Mouse (Mus musculus): Measurements from ENCODE around the gene Selenos. TPM values are rescaled to one million over a fixed set of nuclear protein-coding genes. Genes with fewer than 3 reads are reported as not detected.

Gene Selenos
- polyA plus RNA-seq, 1 experiment from 2014 or later = 145 TPM

DNA sequence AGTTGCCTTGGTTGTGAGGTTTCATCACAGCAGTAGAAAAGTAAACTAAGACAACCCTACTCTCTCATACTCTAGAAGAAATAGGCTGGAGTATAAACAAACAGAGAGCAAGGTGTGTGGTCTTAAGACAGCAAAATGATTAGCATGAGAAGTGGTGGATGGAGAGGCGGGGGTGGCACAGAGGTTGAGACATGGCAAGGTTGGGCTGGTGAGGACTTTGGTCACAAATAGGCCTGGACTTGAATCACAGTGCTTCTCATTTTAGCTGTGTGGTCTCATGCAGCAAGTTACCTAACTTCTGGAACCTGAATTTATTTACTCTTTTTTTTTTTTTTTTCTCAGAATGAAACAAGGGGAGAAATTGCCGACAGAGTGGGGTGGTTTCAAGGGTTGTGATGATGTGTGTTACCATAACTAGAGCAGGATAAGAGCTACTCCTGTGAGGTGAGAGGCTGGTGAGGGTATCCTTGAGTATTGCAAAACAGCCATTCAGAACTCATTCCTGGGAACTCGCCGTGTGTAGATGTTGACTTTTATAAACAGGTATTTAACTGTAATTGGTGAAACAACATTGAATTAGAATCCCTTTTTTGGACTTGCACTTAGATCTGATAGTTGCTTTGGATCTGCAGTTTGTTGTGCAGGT, 52.5 kb downstream of the Selenos start:
- H3K4me2 ChIP-seq (ENCODE audit: low read length) = no peak overlapping the region
- no peaks in the 10 kb centered on the region for H3K9me3 ChIP-seq (replicated peaks; ENCODE audit: low read length)
- no peak for TF ChIP-seq CTCF (IDR thresholded peaks at IDR 0.05; ENCODE audit: low read depth)
- 0 out of 2 replicates have a peak, but pooled peaks cover 3% of the 10 kb centered on the region for H3K4me1 ChIP-seq (replicated peaks; ENCODE audit: insufficient read depth, low read length)
- DNase-seq (ENCODE audit: low spot score) (no peak), ATAC-seq (replicated peaks; ENCODE audit: low FRiP score, low read depth) (no peak)
- WGBS = 90% methylated on average over 4 of the region's 4 CpGs
- H3K27ac ChIP-seq = no peak overlapping the region
- no peak overlapping the region for H3K4me3 ChIP-seq (replicated peaks; ENCODE audit: low read depth, low read length)
- H3K9ac ChIP-seq (ENCODE audit: low read depth, low read length) = no peak overlapping the region
- H3K27me3 ChIP-seq (ENCODE audit: insufficient read depth, low read length) = no peaks in the 10 kb centered on the region
- peaks cover 3% of the 10 kb centered on the region; the same call in 1 of the 2 replicates for H3K36me3 ChIP-seq (ENCODE audit: insufficient read depth, low read length)

DNA sequence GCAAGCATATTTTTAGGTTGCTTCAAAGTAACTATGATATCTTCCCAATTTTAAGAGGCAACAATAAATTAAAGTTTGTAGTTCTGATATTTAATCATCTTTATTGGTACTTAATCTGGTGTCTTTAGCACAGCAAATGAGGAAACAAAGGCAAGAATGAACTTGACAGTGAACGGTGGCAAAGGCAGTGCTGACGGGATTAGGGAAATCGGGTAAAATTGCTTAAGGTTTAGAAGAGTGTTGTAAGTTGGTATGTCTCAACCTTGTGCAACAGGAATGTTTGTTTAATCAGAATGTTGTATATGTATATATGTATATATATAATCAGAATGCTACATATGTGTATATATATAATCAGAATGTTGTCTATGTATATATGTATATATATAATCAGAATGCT, 54.7 kb downstream of the Selenos start:
- Histone ChIP-seq H3K27me3 (ENCODE audit: insufficient read depth, low read length) (no peaks in the 10 kb centered on the region), H3K4me2 (ENCODE audit: low read length) (no peak overlapping the region), H3K36me3 (ENCODE audit: insufficient read depth, low read length) (no peaks in the 10 kb centered on the region), H3K4me1 (replicated peaks; ENCODE audit: insufficient read depth, low read length) (0 out of 2 replicates have a peak, but pooled peaks cover 3% of the 10 kb centered on the region), H3K9ac (ENCODE audit: low read depth, low read length) (no peak overlapping the region), H3K4me3 (replicated peaks; ENCODE audit: low read depth, low read length) (no peak overlapping the region), H3K9me3 (replicated peaks; ENCODE audit: low read length) (no peaks in the 10 kb centered on the region), H3K27ac (no peak overlapping the region)
- TF ChIP-seq CTCF (IDR thresholded peaks at IDR 0.05; ENCODE audit: low read depth) = no peak
- no peak for DNase-seq (ENCODE audit: low spot score)
- no peak for ATAC-seq (replicated peaks; ENCODE audit: low FRiP score, low read depth)
- WGBS = 92% methylated on average over 3 of the region's 3 CpGs

DNA sequence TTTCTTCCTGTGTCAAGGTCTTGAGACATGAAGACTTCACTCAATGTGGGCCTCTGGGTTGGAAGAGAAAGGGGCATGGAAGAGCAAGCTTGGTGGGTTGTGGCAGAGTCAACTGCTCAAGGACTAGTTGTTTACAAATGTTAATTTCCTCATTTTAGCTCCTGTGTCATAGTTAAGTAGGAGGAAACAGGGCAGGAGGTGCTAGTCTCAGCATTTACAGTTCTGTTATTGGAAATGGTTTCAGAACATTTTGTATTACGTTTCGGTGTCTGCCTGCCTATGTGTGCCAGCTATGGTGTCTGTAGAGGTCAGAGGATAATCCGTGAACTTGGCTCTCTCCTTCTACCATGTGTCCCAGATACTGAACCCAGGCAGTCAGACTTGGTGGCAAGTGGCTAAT, 56.2 kb downstream of the Selenos start:
- Histone ChIP-seq H3K9ac (ENCODE audit: low read depth, low read length) (no peak overlapping the region), H3K4me2 (ENCODE audit: low read length) (no peak overlapping the region), H3K4me1 (replicated peaks; ENCODE audit: insufficient read depth, low read length) (0 out of 2 replicates have a peak, but pooled peaks cover 3% of the 10 kb centered on the region), H3K27me3 (ENCODE audit: insufficient read depth, low read length) (no peaks in the 10 kb centered on the region), H3K4me3 (replicated peaks; ENCODE audit: low read depth, low read length) (no peak overlapping the region), H3K9me3 (replicated peaks; ENCODE audit: low read length) (no peaks in the 10 kb centered on the region), H3K27ac (no peak overlapping the region), H3K36me3 (ENCODE audit: insufficient read depth, low read length) (no peaks in the 10 kb centered on the region)
- ATAC-seq (replicated peaks; ENCODE audit: low FRiP score, low read depth) (no peak), DNase-seq (ENCODE audit: low spot score) (no peak)
- no peak for TF ChIP-seq CTCF (IDR thresholded peaks at IDR 0.05; ENCODE audit: low read depth)
- 84% methylated on average over 3 of the region's 3 CpGs for WGBS

DNA sequence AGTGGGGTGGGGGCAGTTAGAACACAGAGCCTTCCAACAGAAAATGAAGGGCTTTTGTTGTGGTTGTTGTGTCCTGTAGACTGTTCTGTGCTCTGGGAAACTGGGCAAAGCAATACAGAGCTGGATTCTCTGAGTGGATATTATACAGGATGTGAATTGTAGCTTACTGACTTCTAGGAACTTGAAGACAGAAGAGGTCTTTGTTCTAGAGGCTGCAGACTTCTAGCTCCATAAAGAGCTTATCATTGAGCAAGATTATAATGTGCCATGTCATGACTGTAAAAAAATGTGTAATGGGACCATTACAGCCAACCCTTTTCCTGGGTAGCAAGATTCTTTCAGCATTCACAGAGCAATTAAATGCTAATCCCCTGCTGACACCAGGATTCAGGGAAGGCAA, 56.7 kb downstream of the Selenos start:
- no peak overlapping the region for H3K27ac ChIP-seq

GRCm38 (mm10) chr7:66137309-66137708, 57.9 kb downstream of the Selenos start:
- Histone ChIP-seq H3K27me3 (ENCODE audit: insufficient read depth, low read length) (no peaks in the 10 kb centered on the region), H3K4me3 (replicated peaks; ENCODE audit: low read depth, low read length) (no peak overlapping the region), H3K36me3 (ENCODE audit: insufficient read depth, low read length) (no peaks in the 10 kb centered on the region), H3K9me3 (replicated peaks; ENCODE audit: low read length) (no peaks in the 10 kb centered on the region), H3K4me2 (ENCODE audit: low read length) (no peak overlapping the region), H3K27ac (no peak overlapping the region), H3K4me1 (replicated peaks; ENCODE audit: insufficient read depth, low read length) (0 out of 2 replicates have a peak, but pooled peaks cover 3% of the 10 kb centered on the region), H3K9ac (ENCODE audit: low read depth, low read length) (no peak overlapping the region)
- ATAC-seq (replicated peaks; ENCODE audit: low FRiP score, low read depth) = no peak
- WGBS = 92% methylated on average over 4 of the region's 4 CpGs
- no peak for DNase-seq (ENCODE audit: low spot score)
- TF ChIP-seq CTCF (IDR thresholded peaks at IDR 0.05; ENCODE audit: low read depth) = no peak

More for the DNA sequence above, 56.7 kb downstream of the Selenos start:
- H3K36me3 ChIP-seq (ENCODE audit: insufficient read depth, low read length) = no peaks in the 10 kb centered on the region
- TF ChIP-seq CTCF (IDR thresholded peaks at IDR 0.05; ENCODE audit: low read depth) = no peak
- no peaks in the 10 kb centered on the region for H3K9me3 ChIP-seq (replicated peaks; ENCODE audit: low read length)
- 0 out of 2 replicates have a peak, but pooled peaks cover 3% of the 10 kb centered on the region for H3K4me1 ChIP-seq (replicated peaks; ENCODE audit: insufficient read depth, low read length)
- DNase-seq (ENCODE audit: low spot score) (no peak), ATAC-seq (replicated peaks; ENCODE audit: low FRiP score, low read depth) (no peak)
- no peak overlapping the region for H3K4me3 ChIP-seq (replicated peaks; ENCODE audit: low read depth, low read length)
- no peak overlapping the region for H3K4me2 ChIP-seq (ENCODE audit: low read length)
- no peak overlapping the region for H3K9ac ChIP-seq (ENCODE audit: low read depth, low read length)
- no peaks in the 10 kb centered on the region for H3K27me3 ChIP-seq (ENCODE audit: insufficient read depth, low read length)

GRCm38 (mm10) chr7:66138301-66138700, 58.9 kb downstream of the Selenos start:
- no peak for ATAC-seq (replicated peaks; ENCODE audit: low FRiP score, low read depth)
- Histone ChIP-seq H3K9ac (ENCODE audit: low read depth, low read length) (no peak overlapping the region), H3K36me3 (ENCODE audit: insufficient read depth, low read length) (no peaks in the 10 kb centered on the region), H3K4me3 (replicated peaks; ENCODE audit: low read depth, low read length) (no peak overlapping the region), H3K9me3 (replicated peaks; ENCODE audit: low read length) (no peaks in the 10 kb centered on the region), H3K27me3 (ENCODE audit: insufficient read depth, low read length) (no peaks in the 10 kb centered on the region), H3K27ac (no peak overlapping the region), H3K4me2 (ENCODE audit: low read length) (no peak overlapping the region), H3K4me1 (replicated peaks; ENCODE audit: insufficient read depth, low read length) (0 out of 2 replicates have a peak, but pooled peaks cover 3% of the 10 kb centered on the region)
- DNase-seq (ENCODE audit: low spot score) = no peak
- TF ChIP-seq CTCF (IDR thresholded peaks at IDR 0.05; ENCODE audit: low read depth) = no peak
- 41% methylated on average over 4 of the region's 4 CpGs for WGBS

All from kidney, postnatal 0 days (tissue).